23 mouse cellular contexts compared by ENCODE assay signal in the genomic region with DNA sequence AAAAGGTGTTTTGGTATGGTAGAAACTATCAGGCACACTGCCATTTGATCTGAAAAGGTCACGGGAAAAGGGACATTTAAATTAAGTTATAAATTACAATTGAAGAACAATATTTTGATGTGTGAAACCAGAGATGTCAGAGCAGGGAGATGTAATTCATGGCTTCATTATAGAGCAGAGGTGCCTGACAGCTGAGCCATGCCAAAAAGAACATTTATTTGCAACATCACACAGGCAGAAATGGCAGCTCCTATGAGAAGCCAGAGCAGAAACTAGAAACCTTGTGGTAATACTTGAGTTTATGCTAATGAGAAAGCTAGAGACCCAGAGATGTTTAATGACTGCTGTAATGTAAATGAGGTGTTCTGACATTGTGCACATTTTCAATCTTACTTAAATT.
DNase-seq lines count a peak whose midpoint lies in the region; ATAC-seq and TF ChIP-seq lines count a peak whose summit lies in the region.
"Had no signal": no experiment of that assay in that cellular context is flagged by ENCODE, and none has a peak within 500 bp of the region (broad histone marks: within the 10 kb centered on the region; RNA-seq: fewer than 3 reads in every experiment).

No protein-coding gene starts in this region.

- H3K4me2 ChIP-seq in hindbrain, embryonic 14.5 days (replicated peaks) = no peak overlapping the region
- no peak overlapping the region for H3K4me2 ChIP-seq in hindbrain, embryonic 11.5 days (replicated peaks; ENCODE audit: low read depth, low read length)
- no peak overlapping the region for H3K4me2 ChIP-seq in lung, embryonic 14.5 days
- no peak overlapping the region for H3K4me2 ChIP-seq in lung, postnatal 0 days (replicated peaks; ENCODE audit: low read depth, low read length)
- no peak overlapping the region for H3K4me2 ChIP-seq in neural tube, embryonic 14.5 days (ENCODE audit: low read depth, low read length)
- H3K4me2 ChIP-seq: intestine, embryonic 15.5 days; midbrain, embryonic 12.5 days had no signal

- no peak for ATAC-seq in hindbrain, embryonic 14.5 days (ENCODE audit: low FRiP score)
- ATAC-seq in hindbrain, embryonic 11.5 days (ENCODE audit: low FRiP score) = no peak
- ATAC-seq in lung, embryonic 14.5 days (ENCODE audit: insufficient read depth) = no peak
- no peak for ATAC-seq in lung, postnatal 0 days
- ATAC-seq in neural tube, embryonic 14.5 days (ENCODE audit: low read depth) = 0 out of 2 replicates have a peak, but pooled peaks have one; percentile 19
- ATAC-seq: intestine, embryonic 15.5 days; Patski had no signal

- no peak for TF ChIP-seq EP300 in lung, postnatal 0 days (IDR thresholded peaks at IDR 0.05)

- no peaks in the 10 kb centered on the region for H3K27me3 ChIP-seq in hindbrain, embryonic 14.5 days (ENCODE audit: control insufficient read depth, insufficient read depth, low read length)
- H3K27me3 ChIP-seq in hindbrain, embryonic 11.5 days (ENCODE audit: control insufficient read depth, insufficient read depth, low read length) = no peaks in the 10 kb centered on the region
- no peaks in the 10 kb centered on the region for H3K27me3 ChIP-seq in lung, embryonic 14.5 days (ENCODE audit: insufficient read depth, low read length)
- no peaks in the 10 kb centered on the region for H3K27me3 ChIP-seq in lung, postnatal 0 days (replicated peaks; ENCODE audit: insufficient read depth, low read length)
- H3K27me3 ChIP-seq in neural tube, embryonic 14.5 days (ENCODE audit: control insufficient read depth, insufficient read depth, low read length) = no peaks in the 10 kb centered on the region
- H3K27me3 ChIP-seq: CH12.LX; intestine, embryonic 15.5 days; midbrain, embryonic 12.5 days; Patski had no signal

- H3K4me3 ChIP-seq in hindbrain, embryonic 14.5 days (replicated peaks; ENCODE audit: low read length) = no peak overlapping the region
- H3K4me3 ChIP-seq in hindbrain, embryonic 11.5 days (ENCODE audit: low read depth, low read length) = no peak overlapping the region
- no peak overlapping the region for H3K4me3 ChIP-seq in lung, embryonic 14.5 days (ENCODE audit: low read depth, low read length)
- no peak overlapping the region for H3K4me3 ChIP-seq in lung, postnatal 0 days (ENCODE audit: low read depth, low read length)
- H3K4me3 ChIP-seq in neural tube, embryonic 14.5 days (ENCODE audit: low read depth, low read length) = no peak overlapping the region
- H3K4me3 ChIP-seq: forebrain, embryonic 10.5 days; heart, embryonic 10.5 days; intestine, embryonic 15.5 days; layer of hippocampus, adult 2 months; midbrain, embryonic 12.5 days had no signal

- H3K9me3 ChIP-seq in hindbrain, embryonic 14.5 days (ENCODE audit: control insufficient read depth, low read length) = no peaks in the 10 kb centered on the region
- H3K9me3 ChIP-seq in hindbrain, embryonic 11.5 days (ENCODE audit: control insufficient read depth, low read length) = no peaks in the 10 kb centered on the region
- H3K9me3 ChIP-seq in lung, embryonic 14.5 days (ENCODE audit: low read depth, low read length) = no peaks in the 10 kb centered on the region
- no peaks in the 10 kb centered on the region for H3K9me3 ChIP-seq in lung, postnatal 0 days (ENCODE audit: low read length)
- no peaks in the 10 kb centered on the region for H3K9me3 ChIP-seq in neural tube, embryonic 14.5 days (ENCODE audit: control insufficient read depth, low read length)
- H3K9me3 ChIP-seq: forebrain, embryonic 10.5 days; G1E; heart, embryonic 10.5 days; intestine, embryonic 15.5 days; midbrain, embryonic 12.5 days had no signal

- H3K9ac ChIP-seq in hindbrain, embryonic 14.5 days = 0 out of 2 replicates have a peak overlapping the region, but pooled peaks have one; percentile 20
- no peak overlapping the region for H3K9ac ChIP-seq in hindbrain, embryonic 11.5 days (ENCODE audit: low read depth, low read length)
- H3K9ac ChIP-seq in lung, embryonic 14.5 days = no peak overlapping the region
- no peak overlapping the region for H3K9ac ChIP-seq in lung, postnatal 0 days (replicated peaks; ENCODE audit: low read depth)
- no peak overlapping the region for H3K9ac ChIP-seq in neural tube, embryonic 14.5 days (replicated peaks; ENCODE audit: low read depth, low read length)
- H3K9ac ChIP-seq: intestine, embryonic 15.5 days; midbrain, embryonic 12.5 days had no signal

- no peak for DNase-seq in hindbrain, embryonic 14.5 days (ENCODE audit: low spot score)
- no peak for DNase-seq in hindbrain, embryonic 11.5 days (ENCODE audit: low spot score)
- peak; percentile 16 for DNase-seq in lung, embryonic 14.5 days
- no peak for DNase-seq in lung, postnatal 0 days (ENCODE audit: low spot score)
- peak; percentile 25 for DNase-seq in forelimb bud, embryonic 11.5 days (ENCODE audit: low read depth, low spot score)
- no peak for DNase-seq in cerebellum, postnatal 4 days (ENCODE audit: low spot score in 2 of 2)
- DNase-seq: adrenal gland, postnatal 36 days; B cell, adult 2 months; cerebellum, adult 11 months; cerebellum, postnatal 10 days; gastrocnemius, postnatal 10 days; heart, postnatal 4 days; kidney, postnatal 25 days; lung, postnatal 10 days had no signal

- 60% methylated on average over 1 of the region's 1 CpGs for WGBS in hindbrain, embryonic 14.5 days
- WGBS in hindbrain, embryonic 11.5 days = 80% methylated on average over 1 of the region's 1 CpGs
- 64% methylated on average over 1 of the region's 1 CpGs for WGBS in lung, embryonic 14.5 days
- WGBS in lung, postnatal 0 days = 62% methylated on average over 1 of the region's 1 CpGs
- 40% methylated on average over 1 of the region's 1 CpGs for WGBS in neural tube, embryonic 14.5 days

- no peak for TF ChIP-seq CTCF in lung, embryonic 14.5 days (IDR thresholded peaks at IDR 0.05; ENCODE audit: low read depth)
- TF ChIP-seq CTCF in lung, postnatal 0 days (IDR thresholded peaks at IDR 0.05) = no peak

- peaks cover 18% of the 10 kb centered on the region for H3K4me1 ChIP-seq in hindbrain, embryonic 14.5 days (replicated peaks; ENCODE audit: control insufficient read depth, insufficient read depth, low read length)
- no peaks in the 10 kb centered on the region for H3K4me1 ChIP-seq in hindbrain, embryonic 11.5 days (replicated peaks; ENCODE audit: control insufficient read depth, insufficient read depth, low read length)
- no peaks in the 10 kb centered on the region for H3K4me1 ChIP-seq in lung, embryonic 14.5 days (ENCODE audit: insufficient read depth)
- no peaks in the 10 kb centered on the region for H3K4me1 ChIP-seq in lung, postnatal 0 days (ENCODE audit: insufficient read depth, low read depth, low read length)
- H3K4me1 ChIP-seq in neural tube, embryonic 14.5 days (ENCODE audit: control insufficient read depth, insufficient read depth, low read length) = peaks cover 11% of the 10 kb centered on the region; the same call in 1 of the 2 replicates
- H3K4me1 ChIP-seq: heart, embryonic 10.5 days; intestine, embryonic 15.5 days had no signal

- H3K27ac ChIP-seq in hindbrain, embryonic 14.5 days = peak overlapping the region; percentile 51
- no peak overlapping the region for H3K27ac ChIP-seq in hindbrain, embryonic 11.5 days (ENCODE audit: low read depth, low read length)
- no peak overlapping the region for H3K27ac ChIP-seq in lung, embryonic 14.5 days (ENCODE audit: low read depth)
- no peak overlapping the region for H3K27ac ChIP-seq in lung, postnatal 0 days (ENCODE audit: low read length)
- no peak overlapping the region; the same call in 1 of the 2 replicates for H3K27ac ChIP-seq in neural tube, embryonic 14.5 days (ENCODE audit: low read depth, low read length)
- H3K27ac ChIP-seq: forebrain, embryonic 10.5 days; heart, embryonic 10.5 days; intestine, embryonic 15.5 days; midbrain, embryonic 12.5 days had no signal

- H3K36me3 ChIP-seq in hindbrain, embryonic 14.5 days (replicated peaks; ENCODE audit: control insufficient read depth, insufficient read depth) = peaks cover 17% of the 10 kb centered on the region; the same call in 1 of the 2 replicates
- H3K36me3 ChIP-seq in hindbrain, embryonic 11.5 days (ENCODE audit: control insufficient read depth, insufficient read depth, low read length) = no peaks in the 10 kb centered on the region
- peaks cover 21% of the 10 kb centered on the region; the same call in 1 of the 2 replicates for H3K36me3 ChIP-seq in lung, embryonic 14.5 days (ENCODE audit: insufficient read depth)
- H3K36me3 ChIP-seq in lung, postnatal 0 days (ENCODE audit: insufficient read depth, low read length) = no peaks in the 10 kb centered on the region
- H3K36me3 ChIP-seq in neural tube, embryonic 14.5 days (ENCODE audit: control insufficient read depth, insufficient read depth, low read length) = 0 out of 2 replicates have a peak, but pooled peaks cover 5% of the 10 kb centered on the region

Comparison
In these comparisons a context has a peak if more than half of its experiments do, and no peak if none do; other contexts are left out.
1. DNase-seq: peak in lung, embryonic 14.5 days (single experiment) and forelimb bud, embryonic 11.5 days (single experiment); none in hindbrain, embryonic 14.5 days (single experiment), hindbrain, embryonic 11.5 days (single experiment), lung, postnatal 0 days (single experiment) and cerebellum, postnatal 4 days (0 of 2).